Mouse (Mus musculus): Measurements from ENCODE around the gene Ahnak. TPM values are rescaled to one million over a fixed set of nuclear protein-coding genes. Genes with fewer than 3 reads are reported as not detected.
"Not testable (repeated sequence)": the region's sequence is repeated elsewhere in the genome, so short reads cannot be mapped to it uniquely, and the experiment has no call there.

Ahnak gene
- polyA plus RNA-seq, 1 experiment from 2014 or later = 3.5 TPM

- no peak overlapping the region; the same call in 1 of the 2 replicates for H3K9ac ChIP-seq (ENCODE audit: low read depth, low read length)
- H3K36me3 ChIP-seq (ENCODE audit: control insufficient read depth, insufficient read depth, low read length) = no peaks in the 10 kb centered on the region
- WGBS = 92% methylated on average over 2 of the region's 2 CpGs
- H3K9me3 ChIP-seq (ENCODE audit: control insufficient read depth, low read length) = no peaks in the 10 kb centered on the region
- H3K4me1 ChIP-seq (ENCODE audit: control insufficient read depth, insufficient read depth, low read depth, low read length) = peaks cover 6% of the 10 kb centered on the region
- no peak overlapping the region for H3K4me3 ChIP-seq (ENCODE audit: low read length)
- ATAC-seq = 0 out of 2 replicates have a peak, but pooled peaks have one; percentile 5
- H3K27me3 ChIP-seq (replicated peaks; ENCODE audit: control insufficient read depth, insufficient read depth, low read length) = no peaks in the 10 kb centered on the region; the same call in 1 of the 2 replicates
- H3K27ac ChIP-seq (ENCODE audit: low read depth, low read length) = no peak overlapping the region
- peak overlapping the region; percentile 50 for H3K4me2 ChIP-seq (ENCODE audit: low read length)
Measured at GRCm38 (mm10) chr19:9083010-9083355, 93.9 kb downstream of the Ahnak start.

- WGBS = 76% methylated on average over 2 of the region's 2 CpGs
- not testable (repeated sequence) for ATAC-seq
Measured at GRCm38 (mm10) chr19:9083892-9084291, 94.8 kb downstream of the Ahnak start.

GRCm38 (mm10) chr19:9087821-9088220 is 98.7 kb downstream of the Ahnak start, which contains the start of gene Scgb1a1:
Scgb1a1 (minus strand) TSS chr19:9087958.
- no peak within 1 kb of the TSS for H3K4me3 ChIP-seq (ENCODE audit: low read length)
- H3K4me1 ChIP-seq (ENCODE audit: control insufficient read depth, insufficient read depth, low read depth, low read length) = no peaks in the 10 kb centered on the region
- H3K27me3 ChIP-seq (replicated peaks; ENCODE audit: control insufficient read depth, insufficient read depth, low read length) = no peaks in the 10 kb centered on the region; the same call in 1 of the 2 replicates
- no peak within 1 kb of the TSS for H3K9ac ChIP-seq (ENCODE audit: low read depth, low read length)
- H3K4me2 ChIP-seq (ENCODE audit: low read length) = no peak within 1 kb of the TSS
- no peaks in the 10 kb centered on the region for H3K9me3 ChIP-seq (ENCODE audit: control insufficient read depth, low read length)
- no peak for ATAC-seq
- H3K27ac ChIP-seq (ENCODE audit: low read depth, low read length) = no peak within 1 kb of the TSS
- WGBS = 86% methylated on average over 4 of the region's 4 CpGs
- H3K36me3 ChIP-seq (ENCODE audit: control insufficient read depth, insufficient read depth, low read length) = no peaks in the 10 kb centered on the region

More at GRCm38 (mm10) chr19:9083892-9084291, 94.8 kb downstream of the Ahnak start:
- H3K4me3 ChIP-seq (ENCODE audit: low read length); H3K27me3 ChIP-seq (replicated peaks; ENCODE audit: control insufficient read depth, insufficient read depth, low read length); H3K4me2 ChIP-seq (ENCODE audit: low read length); H3K9me3 ChIP-seq (ENCODE audit: control insufficient read depth, low read length); H3K27ac ChIP-seq (ENCODE audit: low read depth, low read length); H3K4me1 ChIP-seq (ENCODE audit: control insufficient read depth, insufficient read depth, low read depth, low read length); H3K9ac ChIP-seq (ENCODE audit: low read depth, low read length); H3K36me3 ChIP-seq (ENCODE audit: control insufficient read depth, insufficient read depth, low read length): not testable (repeated sequence)

GRCm38 (mm10) chr19:9090191-9090590 is 101.1 kb downstream of the Ahnak start:
- no peak overlapping the region for H3K27ac ChIP-seq (ENCODE audit: low read depth, low read length)
- 70% methylated on average over 4 of the region's 4 CpGs for WGBS
- no peaks in the 10 kb centered on the region for H3K4me1 ChIP-seq (ENCODE audit: control insufficient read depth, insufficient read depth, low read depth, low read length)
- H3K27me3 ChIP-seq (replicated peaks; ENCODE audit: control insufficient read depth, insufficient read depth, low read length) = no peaks in the 10 kb centered on the region; the same call in 1 of the 2 replicates
- no peak overlapping the region for H3K9ac ChIP-seq (ENCODE audit: low read depth, low read length)
- no peak overlapping the region for H3K4me3 ChIP-seq (ENCODE audit: low read length)
- H3K9me3 ChIP-seq (ENCODE audit: control insufficient read depth, low read length) = no peaks in the 10 kb centered on the region
- no peak for ATAC-seq
- H3K36me3 ChIP-seq (ENCODE audit: control insufficient read depth, insufficient read depth, low read length) = no peaks in the 10 kb centered on the region
- H3K4me2 ChIP-seq (ENCODE audit: low read length) = no peak overlapping the region

GRCm38 (mm10) chr19:9090709-9091108 is 101.6 kb downstream of the Ahnak start:
- Histone ChIP-seq H3K4me1 (ENCODE audit: control insufficient read depth, insufficient read depth, low read depth, low read length) (no peaks in the 10 kb centered on the region), H3K4me3 (ENCODE audit: low read length) (no peak overlapping the region), H3K4me2 (ENCODE audit: low read length) (no peak overlapping the region), H3K27ac (ENCODE audit: low read depth, low read length) (no peak overlapping the region), H3K9me3 (ENCODE audit: control insufficient read depth, low read length) (no peaks in the 10 kb centered on the region), H3K9ac (ENCODE audit: low read depth, low read length) (no peak overlapping the region), H3K36me3 (ENCODE audit: control insufficient read depth, insufficient read depth, low read length) (no peaks in the 10 kb centered on the region), H3K27me3 (replicated peaks; ENCODE audit: control insufficient read depth, insufficient read depth, low read length) (no peaks in the 10 kb centered on the region; the same call in 1 of the 2 replicates)
- 62% methylated on average over 2 of the region's 2 CpGs for WGBS
- ATAC-seq = no peak

- Histone ChIP-seq H3K9me3 (ENCODE audit: control insufficient read depth, low read length) (no peaks in the 10 kb centered on the region), H3K9ac (ENCODE audit: low read depth, low read length) (no peak overlapping the region), H3K4me3 (ENCODE audit: low read length) (no peak overlapping the region), H3K27ac (ENCODE audit: low read depth, low read length) (no peak overlapping the region), H3K4me1 (ENCODE audit: control insufficient read depth, insufficient read depth, low read depth, low read length) (no peaks in the 10 kb centered on the region), H3K27me3 (replicated peaks; ENCODE audit: control insufficient read depth, insufficient read depth, low read length) (no peaks in the 10 kb centered on the region), H3K36me3 (ENCODE audit: control insufficient read depth, insufficient read depth, low read length) (no peaks in the 10 kb centered on the region), H3K4me2 (ENCODE audit: low read length) (no peak overlapping the region)
- no peak for ATAC-seq
- WGBS = 81% methylated on average over 5 of the region's 5 CpGs
Measured at GRCm38 (mm10) chr19:9095111-9095510, 106.0 kb downstream of the Ahnak start.

- no peaks in the 10 kb centered on the region for H3K4me1 ChIP-seq (ENCODE audit: control insufficient read depth, insufficient read depth, low read depth, low read length)
- no peak overlapping the region for H3K4me2 ChIP-seq (ENCODE audit: low read length)
- H3K27ac ChIP-seq (ENCODE audit: low read depth, low read length) = no peak overlapping the region
- no peaks in the 10 kb centered on the region for H3K9me3 ChIP-seq (ENCODE audit: control insufficient read depth, low read length)
- no peak overlapping the region for H3K4me3 ChIP-seq (ENCODE audit: low read length)
- no peak for ATAC-seq
- WGBS = 71% methylated on average over 13 of the region's 13 CpGs
- H3K27me3 ChIP-seq (replicated peaks; ENCODE audit: control insufficient read depth, insufficient read depth, low read length) = no peaks in the 10 kb centered on the region
- no peak overlapping the region for H3K9ac ChIP-seq (ENCODE audit: low read depth, low read length)
- H3K36me3 ChIP-seq (ENCODE audit: control insufficient read depth, insufficient read depth, low read length) = no peaks in the 10 kb centered on the region
Measured at GRCm38 (mm10) chr19:9097441-9097840, 108.4 kb downstream of the Ahnak start.

- no peak overlapping the region for H3K9ac ChIP-seq (ENCODE audit: low read depth, low read length)
- no peak for ATAC-seq
- no peak overlapping the region for H3K4me3 ChIP-seq (ENCODE audit: low read length)
- no peaks in the 10 kb centered on the region for H3K36me3 ChIP-seq (ENCODE audit: control insufficient read depth, insufficient read depth, low read length)
- H3K27me3 ChIP-seq (replicated peaks; ENCODE audit: control insufficient read depth, insufficient read depth, low read length) = no peaks in the 10 kb centered on the region
- no peak overlapping the region for H3K4me2 ChIP-seq (ENCODE audit: low read length)
- no peak overlapping the region for H3K27ac ChIP-seq (ENCODE audit: low read depth, low read length)
- H3K4me1 ChIP-seq (ENCODE audit: control insufficient read depth, insufficient read depth, low read depth, low read length) = no peaks in the 10 kb centered on the region
- 93% methylated on average over 8 of the region's 8 CpGs for WGBS
- no peaks in the 10 kb centered on the region for H3K9me3 ChIP-seq (ENCODE audit: control insufficient read depth, low read length)
Measured at GRCm38 (mm10) chr19:9099751-9100150, 110.7 kb downstream of the Ahnak start.

- Histone ChIP-seq H3K4me2 (ENCODE audit: low read length) (no peak overlapping the region), H3K36me3 (ENCODE audit: control insufficient read depth, insufficient read depth, low read length) (no peaks in the 10 kb centered on the region), H3K9ac (ENCODE audit: low read depth, low read length) (no peak overlapping the region), H3K4me3 (ENCODE audit: low read length) (no peak overlapping the region), H3K27ac (ENCODE audit: low read depth, low read length) (no peak overlapping the region), H3K4me1 (ENCODE audit: control insufficient read depth, insufficient read depth, low read depth, low read length) (no peaks in the 10 kb centered on the region), H3K9me3 (ENCODE audit: control insufficient read depth, low read length) (no peaks in the 10 kb centered on the region), H3K27me3 (replicated peaks; ENCODE audit: control insufficient read depth, insufficient read depth, low read length) (no peaks in the 10 kb centered on the region)
- no peak for ATAC-seq
- 85% methylated on average over 17 of the region's 17 CpGs for WGBS
Measured at GRCm38 (mm10) chr19:9100297-9101061, 111.4 kb downstream of the Ahnak start.

All from hindbrain, embryonic 16.5 days (tissue).